Mouse (Mus musculus): ENCODE measurements at regions not wholly inside any gene's neighbourhood (a gene's known extent, or its start where the extent isn't known, plus 50 kb on each side); places are given as distances from the start of the nearest gene placed in this dataset.

DNA sequence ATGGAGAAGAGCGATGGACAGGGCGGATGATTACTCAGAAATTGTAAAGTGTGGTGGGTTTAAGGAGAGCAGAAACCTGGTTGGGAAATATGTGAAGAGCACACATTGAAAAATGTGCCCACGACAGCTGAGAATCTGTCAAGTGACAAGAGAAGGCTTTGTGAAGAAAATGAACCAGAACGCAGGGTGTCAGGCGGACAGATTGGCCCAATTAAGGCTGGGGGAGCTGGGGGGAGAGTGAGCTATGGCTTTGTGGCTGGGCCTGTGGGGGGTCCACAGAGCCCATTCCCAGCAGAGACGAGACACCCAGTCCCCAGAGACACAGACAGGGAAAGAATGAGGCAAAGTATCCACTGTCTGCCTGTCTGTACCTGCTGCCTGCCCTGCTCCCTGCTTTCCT is 153.3 kb downstream of the Shq1 start:
- no peak for DNase-seq (ENCODE audit: low read depth)

DNA sequence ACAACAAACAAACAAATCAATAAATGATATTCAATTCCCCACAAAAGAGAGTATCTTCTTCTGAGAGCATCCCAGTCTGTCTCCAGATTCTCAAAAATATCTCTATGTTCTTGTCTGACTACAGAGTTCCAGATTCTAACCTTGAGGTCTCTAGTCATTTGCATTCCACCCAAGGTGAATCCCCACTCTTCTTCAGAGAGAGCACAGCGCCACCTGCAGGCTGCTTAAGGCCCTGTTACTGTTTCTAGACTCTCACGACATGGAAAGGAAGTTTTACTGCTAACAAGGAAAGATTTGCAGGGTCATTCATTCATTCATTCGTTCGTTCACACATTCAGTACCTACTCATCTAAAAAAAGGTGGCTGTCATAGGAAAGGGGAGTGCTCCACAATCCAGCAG is 158.3 kb downstream of the Shq1 start:
- peak; percentile 57 for DNase-seq (ENCODE audit: low read depth)

GRCm38 (mm10) chr6:100510676-100511075 is 160.3 kb downstream of the Shq1 start:
- DNase-seq (ENCODE audit: low read depth): no peak

DNA sequence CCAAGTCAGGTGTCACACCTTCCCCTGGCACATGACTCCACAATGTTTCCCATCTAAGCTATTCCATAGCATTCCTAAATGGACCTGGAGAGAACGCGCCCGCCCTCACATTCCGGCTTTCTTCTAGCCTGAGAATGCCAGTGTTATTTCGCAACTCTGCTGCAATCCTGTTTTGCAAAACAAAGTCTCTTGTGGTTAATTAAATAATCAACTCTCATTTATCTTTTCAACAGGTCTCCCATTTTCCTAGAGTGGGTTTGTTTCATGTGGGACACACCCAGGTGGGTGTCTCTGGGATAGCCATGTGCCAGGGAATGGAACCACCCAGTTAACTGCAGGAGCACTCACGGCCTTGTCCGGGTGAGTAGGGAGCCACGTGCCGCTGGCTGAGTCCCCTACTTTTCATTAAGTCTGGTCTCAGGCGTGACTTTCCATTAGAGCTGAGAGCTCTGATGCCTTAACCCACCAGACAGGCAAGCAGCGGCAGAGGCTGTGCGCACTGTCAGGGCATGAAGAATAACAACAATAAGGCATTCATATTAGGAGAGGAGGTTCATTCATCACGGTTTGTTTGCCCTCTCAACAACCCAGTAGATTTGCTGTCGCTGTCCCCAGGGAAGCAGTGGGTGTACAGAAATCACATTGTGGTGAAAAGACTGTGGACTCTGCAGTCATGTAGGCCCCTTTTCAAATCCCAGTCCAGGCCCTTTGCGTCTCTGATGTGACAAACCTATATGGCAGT is 165.3 kb downstream of the Shq1 start:
- DNase-seq (ENCODE audit: low read depth): no peak

- DNase-seq (ENCODE audit: low read depth): no peak
These were observed 167.8 kb downstream of the Shq1 start for GRCm38 (mm10) chr6:100502961-100503782.

- no peak for DNase-seq (ENCODE audit: low read depth)
These were observed 168.8 kb downstream of the Shq1 start for GRCm38 (mm10) chr6:100502139-100502538.

GRCm38 (mm10) chr6:100500741-100501140 is 170.2 kb downstream of the Shq1 start:
- no peak for DNase-seq (ENCODE audit: low read depth)

DNA sequence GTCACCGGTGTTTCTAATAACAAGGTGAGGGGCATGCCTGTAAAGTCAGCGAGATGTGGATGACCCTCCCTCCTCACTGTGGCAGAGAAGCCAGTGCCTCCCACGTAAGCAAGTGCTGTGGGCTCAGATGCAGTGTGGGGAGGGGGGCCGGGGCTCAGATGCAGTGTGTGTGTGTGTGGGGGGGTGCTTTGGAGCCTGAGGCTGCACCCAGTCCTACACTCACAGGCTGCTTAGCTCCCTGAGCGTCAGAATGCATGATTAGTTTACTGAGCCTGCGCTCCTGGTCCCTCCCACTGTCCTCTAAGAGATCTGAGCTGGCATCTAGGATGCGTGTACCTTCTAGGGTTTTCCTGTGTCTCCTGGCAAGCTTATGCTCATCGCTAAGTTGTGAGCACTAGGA is 170.9 kb downstream of the Shq1 start:
- no peak for DNase-seq (ENCODE audit: low read depth)

- DNase-seq (ENCODE audit: low read depth): no peak
These were observed 172.1 kb downstream of the Shq1 start for GRCm38 (mm10) chr6:100498861-100499271.

DNA sequence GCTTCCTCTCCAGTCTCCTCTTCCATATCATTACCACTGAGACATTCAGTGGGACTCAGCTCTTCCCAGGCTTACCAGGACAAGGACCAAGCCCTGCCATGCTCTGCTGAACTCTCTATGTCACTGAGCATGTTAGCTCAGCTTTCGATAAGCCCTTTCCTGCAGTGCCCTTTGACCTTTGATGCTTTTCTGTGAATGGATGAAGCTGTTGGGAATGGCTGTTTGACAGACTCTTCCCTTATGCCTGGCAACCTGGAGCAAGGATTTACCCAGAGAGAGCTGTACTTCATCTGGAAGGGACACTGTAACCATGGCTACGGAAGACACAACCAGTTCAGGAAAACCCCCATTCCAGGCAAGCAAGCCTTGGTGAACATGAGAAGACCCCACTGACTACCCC is 172.8 kb downstream of the Shq1 start:
- DNase-seq (ENCODE audit: low read depth): no peak

DNA sequence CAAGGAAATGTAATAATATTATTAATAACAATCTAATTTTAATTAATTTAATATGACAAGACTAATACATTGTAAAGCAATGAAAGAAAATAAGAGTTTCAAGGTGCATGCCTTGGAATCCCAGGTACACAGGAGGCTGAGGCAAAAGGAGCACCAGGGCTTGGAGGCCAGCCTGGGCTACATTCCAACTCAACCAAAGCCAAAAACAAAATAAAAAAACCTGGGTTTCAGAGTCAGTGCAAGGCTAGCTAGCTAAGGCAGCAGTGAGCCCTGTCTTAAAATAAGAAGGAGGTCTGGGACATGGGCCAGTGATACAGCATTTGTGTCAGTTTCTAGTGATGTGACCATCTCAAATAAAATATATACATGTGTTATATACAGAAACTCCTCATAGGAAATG is 174.8 kb downstream of the Shq1 start:
- no peak for DNase-seq (ENCODE audit: low read depth)

DNA sequence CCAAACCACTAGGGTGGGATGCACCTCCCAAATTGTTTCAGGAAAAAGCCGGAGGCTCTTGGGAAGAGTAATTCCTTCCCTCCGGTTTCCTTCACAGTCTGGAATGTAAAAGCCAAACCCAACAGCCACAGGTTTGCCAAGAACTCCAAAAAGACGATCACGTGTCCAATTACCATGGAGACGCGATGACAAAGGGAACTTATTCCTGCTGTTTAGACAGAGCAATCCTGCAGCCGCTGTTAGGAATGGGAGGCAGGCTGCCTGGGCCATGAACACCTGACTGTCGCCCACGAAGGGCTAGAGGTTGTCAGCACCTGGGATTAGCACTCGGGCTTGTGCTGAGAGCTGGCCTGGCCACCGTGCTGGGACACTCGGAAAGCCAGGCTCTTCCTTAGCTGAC is 175.8 kb downstream of the Shq1 start:
- no peak for DNase-seq (ENCODE audit: low read depth)

DNA sequence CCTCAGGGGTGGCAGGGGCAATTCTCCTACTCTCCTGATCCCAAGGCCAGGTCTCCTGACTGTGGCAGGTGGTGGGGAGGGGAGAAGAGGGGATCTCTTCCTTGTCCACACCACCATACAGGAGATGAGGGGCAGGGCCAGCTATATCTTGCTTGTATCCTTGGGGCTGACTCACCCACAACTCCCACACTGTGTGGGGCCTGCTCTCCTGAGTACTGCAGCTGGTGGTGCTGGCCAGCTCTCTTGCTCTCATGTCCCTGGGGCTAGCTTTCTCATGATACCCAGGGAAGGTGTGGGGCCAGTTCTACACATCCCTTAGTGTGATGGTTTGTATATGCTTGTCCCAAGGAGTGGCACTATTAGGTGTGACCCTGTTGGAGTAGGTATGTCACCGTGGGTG is 177.4 kb downstream of the Shq1 start:
- DNase-seq (ENCODE audit: low read depth): no peak

- no peak for DNase-seq (ENCODE audit: low read depth)
These were observed 179.1 kb downstream of the Shq1 start for GRCm38 (mm10) chr6:100491811-100492210.

DNA sequence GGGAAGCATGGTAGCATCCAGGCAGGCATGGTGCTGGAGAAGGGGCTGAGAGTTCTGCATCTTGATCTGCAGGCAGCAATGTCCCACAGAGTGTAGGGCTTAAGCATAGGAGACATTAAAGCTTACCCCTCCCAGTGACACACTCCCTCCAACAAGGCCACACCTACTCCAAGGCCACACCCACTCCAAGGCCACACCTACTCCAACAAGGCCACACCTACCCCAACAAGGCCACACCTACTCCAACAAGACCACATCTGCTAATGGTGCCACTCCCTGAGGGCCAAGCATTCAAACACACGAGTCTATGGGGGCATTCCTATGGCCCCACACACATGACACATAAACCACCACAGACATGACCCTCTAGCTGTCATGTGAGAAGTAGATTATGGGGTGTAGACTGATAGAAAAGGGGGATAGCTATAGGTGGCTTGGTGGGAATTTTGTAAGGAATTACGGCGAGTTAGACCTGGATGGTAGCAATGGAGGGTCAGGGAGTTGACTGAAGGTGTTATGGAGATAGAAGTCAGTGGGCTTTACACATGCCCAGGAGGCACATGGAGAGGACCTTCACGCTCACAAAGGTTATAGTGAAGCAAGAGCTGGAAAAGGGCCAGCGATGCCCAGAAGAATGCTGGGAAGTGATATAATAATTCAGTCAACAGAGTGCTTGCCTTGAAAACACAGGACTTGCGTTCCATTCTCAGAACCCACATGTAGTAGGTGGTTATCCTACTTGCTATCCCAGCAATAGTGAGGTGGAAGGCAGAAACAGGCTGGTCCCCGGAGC is 179.8 kb downstream of the Shq1 start:
- no peak for DNase-seq (ENCODE audit: low read depth)

DNA sequence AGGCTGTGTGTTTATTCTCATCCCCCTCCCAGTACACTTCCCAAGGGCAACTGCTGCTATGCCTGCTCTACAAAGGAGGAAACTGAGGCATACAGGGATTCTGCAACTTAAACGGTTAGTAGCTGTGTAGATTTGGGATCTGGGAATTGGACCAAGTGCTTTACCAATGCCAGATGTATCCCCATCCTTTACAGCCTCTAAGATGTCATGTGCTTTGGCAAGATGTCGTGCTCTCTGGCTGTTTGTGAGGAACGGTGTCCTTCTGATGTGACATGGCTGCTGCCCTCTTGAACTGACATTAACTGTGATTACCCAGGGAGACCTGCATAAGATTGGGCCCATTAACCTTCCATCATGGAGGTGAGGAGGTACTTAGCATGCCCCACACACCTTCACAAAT is 187.1 kb downstream of the Shq1 start:
- DNase-seq (ENCODE audit: low read depth): no peak

DNA sequence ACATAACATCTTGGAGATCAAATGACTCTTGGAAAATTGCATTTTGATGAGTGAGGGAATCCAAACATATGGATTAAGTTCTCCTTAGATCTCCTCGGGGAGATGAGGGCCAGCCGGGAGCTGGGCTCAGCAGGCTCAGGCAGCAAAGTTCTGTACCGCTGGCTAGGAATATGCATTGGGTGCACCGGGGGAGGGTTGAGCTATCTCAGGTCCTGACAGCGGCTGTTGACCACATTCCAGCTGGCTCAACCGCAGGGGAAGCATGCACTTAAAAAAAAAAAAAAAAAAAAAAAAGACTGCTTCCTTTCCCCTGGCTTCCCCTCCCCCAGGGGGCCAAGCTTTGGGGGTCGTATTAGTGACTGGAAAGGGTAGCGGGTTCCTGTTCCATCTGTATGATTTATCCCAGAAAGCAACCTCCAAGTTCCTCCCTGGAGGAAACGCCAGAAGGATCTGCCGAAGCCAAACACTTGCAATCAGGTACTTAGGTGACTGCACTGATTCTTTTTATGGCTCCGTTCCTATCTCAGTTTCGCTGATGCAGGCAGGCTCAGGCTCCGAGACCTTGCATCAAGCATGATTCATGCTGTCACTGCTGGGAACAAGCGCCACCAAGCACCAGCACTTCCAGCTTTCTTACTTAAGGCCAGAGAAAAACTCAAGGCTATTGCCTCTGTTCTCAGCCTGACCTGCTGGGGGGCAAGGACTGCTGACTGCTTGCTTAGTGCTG is 187.7 kb downstream of the Shq1 start:
- no peak for DNase-seq (ENCODE audit: low read depth)

- no peak for DNase-seq (ENCODE audit: low read depth)
These were observed 188.4 kb downstream of the Shq1 start for GRCm38 (mm10) chr6:100482572-100482971.

GRCm38 (mm10) chr6:100480525-100480924 is 190.4 kb downstream of the Shq1 start:
- DNase-seq (ENCODE audit: low read depth): peak; percentile 22

DNA sequence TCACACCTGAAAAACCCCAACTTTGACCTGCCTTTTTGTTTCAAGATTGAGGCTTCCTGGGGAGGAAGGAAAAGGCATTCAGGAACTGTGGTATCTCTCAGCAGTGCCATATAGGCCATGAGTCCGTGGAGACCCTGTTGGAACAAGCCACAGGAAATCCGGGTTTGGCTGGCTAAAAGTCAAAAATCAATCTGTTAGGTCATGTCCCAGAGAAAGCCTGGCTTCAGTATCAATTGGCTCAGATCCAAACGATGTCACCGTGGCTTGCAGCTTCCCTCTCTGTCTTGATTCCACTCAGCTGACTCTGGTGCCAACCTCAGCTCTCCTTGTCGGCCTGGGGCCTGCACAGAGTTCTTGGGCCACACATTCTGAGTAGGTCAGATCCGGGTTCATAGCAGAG is 191.1 kb downstream of the Shq1 start:
- DNase-seq (ENCODE audit: low read depth): no peak

- peak; percentile 54 for DNase-seq (ENCODE audit: low read depth)
These were observed 191.5 kb downstream of the Shq1 start for GRCm38 (mm10) chr6:100479455-100479854.
